Mouse (Mus musculus) spleen, adult 2 months (tissue): Measurements from ENCODE around the gene Cdh18.

Experiments used
- CTCF ChIP-seq: fragments of 200-500 bp; IDR thresholded peaks from 2 replicates; pipeline ENCODE4 v1.5.1; 2011; ENCODE audit warnings: mild to moderate bottlenecking, inconsistent platforms; ENCODE audit not compliant: insufficient read depth, insufficient read length, insufficient replicate concordance; ENCODE audit errors: extremely low read depth
- POLR2A ChIP-seq: fragments of 200-500 bp; IDR thresholded peaks from 2 replicates; pipeline ENCODE4 v1.6.1; 2011; ENCODE audit warnings: low read depth, low read length, inconsistent platforms

DNA sequence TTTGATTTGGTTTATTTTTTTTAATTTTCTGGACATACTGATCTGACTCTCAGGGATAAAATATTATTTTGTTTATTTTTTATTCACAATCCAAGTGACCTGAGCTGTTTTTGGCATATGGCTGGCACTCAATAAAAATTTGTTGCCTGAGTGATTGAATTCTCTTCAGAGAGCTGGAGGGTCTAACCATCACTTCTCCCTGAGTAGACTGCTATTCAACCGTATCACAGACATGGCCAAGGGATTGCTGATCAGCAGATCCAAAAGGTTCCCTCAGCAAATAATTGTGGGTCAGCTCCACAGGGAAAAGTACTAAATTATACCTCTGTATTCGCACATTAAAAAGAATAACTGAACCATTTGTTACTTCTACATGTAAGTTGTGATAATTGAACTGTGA is 969.3 kb downstream of the Cdh18 start:
- TF ChIP-seq CTCF (no peak), POLR2A (no peak)
